Mouse (Mus musculus) WW6 (cell line): ENCODE results near the gene Amt.
"Not testable (repeated sequence)": the region's sequence is repeated elsewhere in the genome, so short reads cannot be mapped to it uniquely, and the experiment has no call there.

ENCODE experiments used
- DNase-seq: peaks from one replicate; pipeline ENCODE4 v3.0.0-alpha.2; 2013; ENCODE audit warnings: low read depth, low spot score

Amt gene

GRCm38 (mm10) chr9:108280071-108280828 lies 16.4 kb upstream of the Amt start:
- no peak for DNase-seq

- DNase-seq: peak; percentile 39
Observed at GRCm38 (mm10) chr9:108284410-108284809, 12.2 kb upstream of the Amt start.

GRCm38 (mm10) chr9:108287526-108288238 lies 9.0 kb upstream of the Amt start:
- not testable (repeated sequence) for DNase-seq

DNA sequence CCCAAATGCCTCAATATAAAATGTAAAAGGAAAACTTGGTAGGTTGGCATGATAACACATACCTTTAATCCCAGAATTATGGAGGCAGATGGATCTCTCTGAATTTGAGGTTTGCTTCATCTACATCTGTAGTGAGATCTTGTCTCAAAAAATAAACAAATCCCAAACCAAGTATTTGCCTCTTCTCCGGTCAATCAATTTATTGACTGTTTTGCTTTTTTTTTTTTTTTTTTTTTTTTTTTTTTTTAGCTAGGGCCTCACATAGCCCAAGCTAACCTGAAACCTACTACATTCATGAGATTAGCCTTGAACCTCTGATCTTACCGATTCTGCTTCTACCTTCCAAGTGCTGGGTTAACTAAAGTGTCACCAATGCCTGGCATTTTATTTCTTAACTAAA lies 7.3 kb upstream of the Amt start:
- DNase-seq: no peak

DNA sequence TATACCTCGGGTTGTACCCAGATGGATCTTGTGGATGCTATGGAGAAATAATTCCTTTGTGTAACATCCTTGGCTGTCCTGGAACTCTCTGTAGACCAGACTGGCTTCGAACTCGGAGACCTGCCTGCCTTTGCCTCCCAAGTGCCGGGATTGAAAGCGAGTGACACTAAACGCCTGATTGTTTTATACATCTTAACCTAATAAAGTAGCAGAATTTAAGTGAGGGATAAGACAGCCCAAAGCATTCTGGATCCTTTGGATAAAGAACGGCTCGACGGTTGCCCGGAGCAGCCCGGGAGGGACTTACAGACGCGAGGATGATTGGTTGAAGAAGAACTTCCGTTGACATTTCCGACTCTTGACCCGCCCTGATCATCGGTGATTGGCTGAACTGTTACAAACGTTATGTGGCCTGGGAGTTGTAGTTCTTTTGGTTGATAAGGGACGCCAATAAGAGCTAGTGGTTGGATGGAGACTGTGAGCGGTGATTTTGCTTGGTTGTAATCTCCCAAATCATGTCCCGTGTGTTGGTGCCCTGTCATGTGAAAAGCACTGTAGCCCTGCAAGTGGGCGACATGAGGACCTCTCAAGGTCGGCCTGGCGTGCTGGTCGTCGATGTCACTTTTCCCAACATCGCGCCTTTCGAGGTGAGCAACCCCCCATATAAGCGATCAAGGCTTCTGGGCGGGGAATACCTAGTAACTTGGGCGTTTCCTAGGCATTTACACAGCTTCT lies 6.5 kb upstream of the Amt start, which contains the start of gene Nicn1:
TSS of gene Nicn1 (plus strand) at position 414 of the 735 bp plus-strand sequence.
- DNase-seq: peak; percentile 86

GRCm38 (mm10) chr9:108290773-108291172 lies 5.9 kb upstream of the Amt start:
- DNase-seq: no peak

DNA sequence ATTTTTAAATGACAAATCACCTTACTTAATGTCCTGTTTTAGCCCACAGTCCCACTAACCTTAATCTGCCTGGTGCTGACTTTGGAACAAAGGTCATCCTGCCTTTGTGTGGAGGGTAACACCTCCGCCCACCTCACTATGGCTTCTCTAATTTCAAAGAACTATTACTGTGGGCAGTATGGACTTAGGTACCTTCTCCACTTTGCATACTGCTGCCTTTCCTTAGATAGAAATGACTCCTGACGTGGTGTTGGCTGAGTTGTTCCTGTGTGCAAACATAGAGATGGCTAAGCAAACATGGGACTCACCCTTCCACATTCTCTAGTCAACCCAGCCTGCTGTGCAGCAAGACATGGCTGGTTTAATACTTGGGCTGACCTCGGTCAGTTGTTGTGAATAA lies 5.2 kb downstream of the Amt start:
- DNase-seq: no peak

DNA sequence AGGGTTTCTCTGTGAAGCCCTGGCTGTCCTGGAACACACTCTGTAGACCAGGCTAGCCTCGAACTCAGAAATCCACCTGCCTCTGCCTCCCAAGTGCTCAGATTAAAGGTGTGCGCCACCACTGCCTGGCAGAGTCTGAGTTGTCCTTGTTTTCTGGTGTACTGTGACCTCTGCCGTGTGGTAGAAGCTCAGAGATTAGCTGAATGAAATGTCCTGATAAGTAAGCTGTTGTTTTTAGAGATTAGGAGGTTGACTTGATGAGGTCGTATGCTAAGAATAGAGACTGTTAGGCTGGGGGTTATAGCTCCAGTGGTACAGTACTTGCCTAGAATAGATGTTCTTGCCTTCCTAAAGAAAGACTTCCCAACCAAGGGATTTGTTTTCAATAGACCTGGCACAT lies 8.1 kb downstream of the Amt start:
- no peak for DNase-seq

GRCm38 (mm10) chr9:108305170-108305569 lies 8.5 kb downstream of the Amt start:
- no peak for DNase-seq

- DNase-seq: peak; percentile 99
Observed at GRCm38 (mm10) chr9:108305629-108306520, 9.2 kb downstream of the Amt start, which contains the start of the genes Rhoa and Tcta. Rhoa (plus strand) TSS chr9:108306129. Tcta (minus strand) TSS chr9:108306160.

GRCm38 (mm10) chr9:108306571-108306980 lies 9.9 kb downstream of the Amt start:
- DNase-seq: peak; percentile 33

DNA sequence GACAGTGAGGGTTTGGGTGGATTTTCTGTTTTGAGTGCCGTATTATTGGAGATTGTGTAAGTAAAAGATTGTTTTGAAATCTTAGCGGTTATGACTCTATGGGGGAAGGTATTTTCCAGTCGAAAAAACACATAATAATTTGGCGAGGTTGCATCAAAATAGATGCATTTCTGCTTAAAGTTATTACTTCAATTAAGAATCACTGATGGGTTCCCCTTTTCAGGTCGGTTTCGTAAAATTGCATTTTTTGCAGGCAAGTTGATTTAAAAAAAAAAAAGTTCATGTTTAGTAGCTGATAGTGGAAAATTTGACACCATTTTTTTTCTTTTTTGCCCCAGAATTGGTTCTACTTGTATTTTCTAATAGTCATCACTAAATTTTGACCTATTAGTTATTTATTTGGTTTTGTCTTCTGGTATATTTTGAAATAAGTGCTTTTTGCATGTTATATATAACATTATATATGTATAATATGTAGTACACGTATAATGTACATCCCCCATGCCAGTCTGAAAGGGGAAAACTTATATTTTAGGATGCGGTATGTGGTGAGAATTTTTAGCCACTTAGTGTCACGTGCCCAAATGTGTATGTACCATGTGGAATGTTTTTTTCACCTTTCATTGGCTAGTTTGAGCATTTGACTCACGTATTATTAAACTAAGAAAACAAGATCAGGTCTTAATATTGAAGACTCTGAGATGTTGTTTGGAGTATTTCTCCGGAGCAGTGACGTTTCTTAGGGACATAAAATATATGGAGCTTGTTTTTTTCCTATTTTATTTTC lies 10.6 kb downstream of the Amt start:
- no peak for DNase-seq

- DNase-seq: no peak
Observed at GRCm38 (mm10) chr9:108308141-108308540, 11.5 kb downstream of the Amt start.

GRCm38 (mm10) chr9:108317572-108317971 lies 20.9 kb downstream of the Amt start:
- no peak for DNase-seq

DNA sequence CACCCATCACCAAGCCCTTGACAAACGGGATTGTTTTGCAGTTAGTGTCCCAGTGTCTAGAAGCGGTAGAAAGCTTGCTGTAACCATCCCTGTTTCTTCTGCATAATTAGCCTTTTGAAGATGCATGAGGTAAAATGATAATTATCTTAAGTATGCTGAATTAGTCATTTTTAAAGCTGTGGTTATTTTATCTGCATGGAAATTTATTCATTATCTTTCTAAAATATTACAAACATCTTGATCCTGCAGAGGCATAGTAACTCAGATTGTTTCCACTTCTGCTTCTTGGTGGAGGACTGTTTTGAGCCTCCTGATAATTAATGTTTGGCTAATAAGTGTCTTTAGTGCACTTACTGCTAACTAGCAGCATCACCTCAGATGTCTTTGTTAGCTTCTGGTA lies 21.8 kb downstream of the Amt start:
- DNase-seq: no peak

- DNase-seq: not testable (repeated sequence)
Observed at GRCm38 (mm10) chr9:108322054-108322453, 25.4 kb downstream of the Amt start.

DNA sequence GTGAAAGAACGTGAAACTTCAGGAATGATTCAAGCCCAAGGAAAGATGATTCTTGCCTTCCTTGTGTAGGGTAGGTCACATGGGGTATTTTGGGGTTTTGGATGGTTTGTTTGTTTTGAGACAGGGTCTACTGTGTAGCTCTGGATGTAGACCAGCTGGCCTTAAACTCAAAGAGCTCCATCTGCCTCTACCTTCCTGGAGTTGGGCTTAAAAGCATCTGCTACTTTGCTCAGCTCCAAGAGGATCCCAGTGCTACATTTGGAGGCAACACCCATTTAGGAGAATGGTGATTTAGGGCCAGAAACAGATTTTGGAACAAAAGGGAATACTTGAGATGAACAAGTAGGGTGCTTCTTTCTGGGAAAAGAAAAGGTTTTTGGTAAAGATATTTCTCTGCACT lies 28.1 kb downstream of the Amt start:
- no peak for DNase-seq

GRCm38 (mm10) chr9:108325811-108326210 lies 29.2 kb downstream of the Amt start:
- DNase-seq: no peak

DNA sequence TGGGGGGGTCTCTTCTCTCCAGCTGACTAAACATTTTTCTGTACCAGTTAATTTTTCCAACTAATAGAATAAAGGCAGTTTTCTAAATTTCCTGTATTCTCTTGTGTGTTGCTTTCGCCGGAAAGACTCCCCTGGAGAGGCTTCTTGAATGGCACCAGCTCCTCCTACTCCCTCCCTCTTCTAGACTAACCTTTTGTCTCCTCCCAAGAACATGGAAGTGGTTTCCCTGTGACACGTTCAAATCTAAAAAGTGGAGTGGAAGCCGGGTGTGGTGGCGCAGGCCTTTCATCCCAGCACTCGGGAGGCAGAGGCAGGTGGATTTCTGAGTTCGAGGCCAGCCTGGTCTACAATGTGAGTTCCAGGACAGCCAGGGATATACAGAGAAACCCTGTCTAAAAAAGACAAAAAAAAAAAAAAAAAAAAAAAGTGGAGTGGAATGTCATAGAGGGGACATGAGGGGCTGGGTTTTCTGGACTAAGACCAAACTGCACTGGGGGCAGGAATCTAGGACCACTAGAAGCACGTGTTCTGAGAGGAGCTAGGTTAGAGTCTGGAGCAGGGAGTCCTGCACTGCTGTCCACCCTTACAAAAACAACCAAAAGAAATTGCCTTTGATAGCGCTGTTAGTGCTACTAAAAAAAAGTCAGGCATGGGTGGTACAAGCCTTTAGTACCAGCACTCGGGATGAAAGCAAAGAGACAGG lies 41.3 kb downstream of the Amt start:
- no peak for DNase-seq

DNA sequence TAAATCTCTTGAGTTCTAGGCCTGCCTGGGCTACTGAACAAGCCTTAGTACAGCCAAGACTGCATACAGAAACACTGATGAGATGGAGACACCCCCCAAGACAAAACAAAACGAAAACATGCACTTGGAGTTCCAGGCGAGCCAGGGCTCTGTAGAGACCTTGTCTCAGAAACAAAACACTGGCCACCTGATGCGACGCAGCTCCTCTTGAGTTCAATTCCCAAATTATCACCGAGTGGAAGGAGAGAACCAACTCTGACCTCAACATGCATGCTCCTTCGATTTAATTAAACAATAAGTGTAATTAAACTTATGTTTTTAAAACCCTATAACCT lies 41.9 kb downstream of the Amt start:
- no peak for DNase-seq
